Mouse (Mus musculus) ovary, postnatal 10 days (tissue): ENCODE results near the gene Gm20388.

Experiments
- DNase-seq: peaks from one replicate; pipeline ENCODE4 v3.0.0; 2022; ENCODE audit warnings: low spot score

Gene Gm20388

DNA sequence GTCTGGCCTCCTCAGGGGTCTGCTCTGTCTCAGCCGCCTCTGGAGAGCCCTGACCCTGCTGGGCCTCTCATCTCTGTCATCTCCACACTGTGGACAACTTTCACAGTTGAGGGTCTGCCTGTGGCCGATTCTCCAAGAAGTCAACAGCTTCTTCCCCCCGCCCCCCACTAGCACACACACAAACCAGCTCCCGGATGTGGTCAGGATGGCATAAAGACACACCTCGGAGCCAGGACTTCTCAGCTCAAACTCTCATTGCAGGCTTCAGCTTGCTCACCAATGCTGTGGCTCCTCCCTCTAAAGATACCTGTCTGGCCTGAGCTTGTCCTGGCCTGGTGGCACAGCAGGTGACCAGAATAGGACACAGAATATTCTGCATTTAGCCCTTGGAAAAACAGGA, 977.4 kb downstream of the Gm20388 start:
- no peak for DNase-seq

DNA sequence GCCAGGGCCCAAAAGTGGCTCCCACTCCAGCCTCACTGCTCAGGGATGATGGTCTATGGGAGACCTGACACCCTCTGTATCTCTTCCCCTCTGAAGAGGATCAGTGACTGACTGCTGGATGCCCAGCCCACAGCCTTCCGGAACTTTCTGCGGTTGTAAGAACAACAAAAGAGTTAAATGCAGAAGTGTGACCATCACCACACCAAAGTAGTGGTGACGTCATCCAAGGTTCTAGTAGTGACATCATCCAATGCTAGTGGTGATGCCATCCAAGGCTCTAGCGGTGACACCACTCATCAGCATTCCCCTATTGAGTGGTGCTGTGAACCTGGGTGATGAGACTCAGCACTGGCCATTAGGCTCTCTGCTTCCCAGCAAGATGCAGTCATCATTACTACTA, 978.5 kb downstream of the Gm20388 start:
- DNase-seq, result no peak

DNA sequence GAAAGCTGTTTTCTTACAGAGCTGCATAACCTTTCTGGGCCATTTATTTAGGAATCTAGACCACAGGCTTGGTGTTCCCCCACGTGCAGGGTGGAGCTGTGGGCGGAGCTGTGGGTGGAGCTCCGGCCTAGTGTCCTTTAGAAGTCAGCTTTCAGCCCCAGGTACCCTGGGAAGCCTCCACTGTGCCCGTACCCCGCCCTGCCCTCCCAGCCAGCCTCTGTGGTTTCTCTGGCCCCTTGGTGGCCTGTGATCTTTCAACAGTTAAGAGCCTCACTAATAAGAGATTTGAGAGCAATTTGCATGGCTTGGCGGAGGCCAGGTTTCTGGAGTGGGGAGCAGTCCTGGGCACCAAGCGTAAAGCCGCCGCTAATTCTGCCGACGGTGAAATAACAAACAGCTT, 979.4 kb downstream of the Gm20388 start:
- DNase-seq, result no peak

DNA sequence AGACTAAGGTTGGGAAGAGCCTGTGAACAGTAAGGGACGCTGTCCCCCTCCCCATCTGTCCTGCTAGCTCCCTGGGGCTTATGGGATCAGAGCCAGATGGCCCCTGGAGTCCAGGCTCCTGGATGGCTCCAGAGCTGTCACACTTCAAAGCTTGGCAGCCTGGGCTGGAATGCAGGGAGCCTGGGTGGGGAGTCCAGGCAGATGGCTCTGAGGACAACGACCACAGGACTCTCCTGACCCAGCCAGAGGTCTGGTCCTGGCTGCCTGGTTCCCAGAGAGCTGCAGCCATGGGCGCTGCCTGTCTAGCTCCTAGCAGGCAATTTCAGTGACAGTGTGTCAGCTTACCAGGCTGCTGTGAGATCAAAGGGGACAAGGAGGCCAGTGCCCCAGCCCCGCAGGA, 984.4 kb downstream of the Gm20388 start:
- DNase-seq, result no peak

DNA sequence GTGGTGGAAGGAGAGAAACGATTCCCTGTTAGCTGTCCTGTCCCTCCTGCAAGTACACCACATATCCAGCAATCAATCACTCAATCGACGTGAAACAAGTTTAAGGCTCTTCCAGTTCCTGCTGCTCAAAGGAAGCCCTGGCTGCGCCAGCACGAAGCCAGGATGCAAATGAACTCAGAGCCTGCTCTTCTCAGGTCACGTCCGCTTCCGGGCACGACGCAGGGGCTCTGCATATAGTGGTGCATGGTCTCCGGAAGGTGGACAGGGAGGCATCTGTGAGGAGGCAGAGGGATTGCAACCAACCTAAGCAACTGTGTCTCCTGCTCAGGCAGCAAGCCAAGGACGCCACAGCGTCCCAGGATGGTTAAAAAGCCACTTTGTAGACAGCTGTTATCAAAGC, 985.0 kb downstream of the Gm20388 start:
- no peak for DNase-seq

DNA sequence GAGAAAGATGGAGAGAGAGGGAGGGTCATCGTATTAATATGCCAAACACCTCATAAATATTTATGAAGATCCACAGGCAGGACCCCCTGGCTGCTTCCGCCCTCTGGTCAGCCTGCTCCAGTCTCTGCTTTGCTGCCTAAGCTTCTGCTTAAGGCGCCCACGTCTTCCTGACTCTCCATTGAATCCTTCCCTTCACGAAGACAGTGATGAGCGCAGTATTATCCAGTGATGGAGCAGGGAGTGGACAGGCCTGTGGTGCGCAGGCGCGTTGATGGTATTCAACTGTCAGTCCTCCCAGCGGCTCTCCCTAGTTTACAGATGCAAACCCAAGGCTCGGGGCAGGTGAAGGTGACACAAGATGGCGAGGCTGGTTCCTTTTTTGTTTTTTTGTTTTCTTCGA, 985.6 kb downstream of the Gm20388 start:
- no peak for DNase-seq

DNA sequence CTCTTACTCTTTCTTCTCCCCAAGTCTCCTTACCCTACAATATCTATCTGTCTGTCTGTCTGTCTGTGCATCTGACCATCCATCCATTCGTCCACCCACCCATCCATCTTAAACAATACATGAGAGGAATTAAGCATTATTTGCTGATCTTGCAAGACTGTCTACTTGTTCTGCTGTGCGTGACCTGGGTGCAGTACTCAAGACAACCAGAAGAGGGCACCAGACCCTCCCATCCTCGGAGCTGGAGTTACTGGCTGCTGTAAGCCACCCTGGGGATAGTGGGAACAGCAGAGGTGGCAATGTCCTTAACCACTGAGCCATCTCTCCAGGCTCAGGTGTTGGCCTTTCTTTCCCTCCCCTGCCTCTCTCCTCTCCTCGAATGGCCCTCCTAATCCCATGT, 987.4 kb downstream of the Gm20388 start:
- DNase-seq, result peak; percentile 13

DNA sequence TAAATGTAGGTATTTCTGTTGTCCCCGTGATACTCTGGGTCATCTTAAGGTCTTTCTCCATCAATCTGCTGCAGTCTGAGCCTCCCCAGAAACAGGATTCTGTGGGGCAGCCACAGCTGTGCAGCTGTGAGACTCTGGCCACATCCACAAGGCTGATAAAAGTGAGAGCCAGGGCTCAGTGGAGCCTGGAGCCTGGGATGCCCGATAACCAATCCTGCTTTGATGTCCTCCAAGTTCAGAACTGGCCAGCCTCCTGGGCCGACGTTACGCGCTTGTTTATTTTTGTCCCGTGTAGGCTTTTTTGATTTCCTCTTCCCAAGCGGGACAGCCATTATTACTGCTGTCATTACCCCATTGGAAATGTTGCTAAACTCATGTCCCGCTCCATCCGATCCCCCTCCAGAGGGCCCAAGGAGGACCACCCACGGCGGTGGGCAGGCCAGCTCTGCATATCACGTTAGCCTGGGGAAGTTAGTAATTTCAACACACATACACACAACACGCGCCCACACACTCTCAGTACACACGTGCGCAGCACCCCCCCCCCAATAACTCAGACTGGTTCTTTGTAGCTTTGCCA, 988.3 kb downstream of the Gm20388 start:
- DNase-seq, result no peak

DNA sequence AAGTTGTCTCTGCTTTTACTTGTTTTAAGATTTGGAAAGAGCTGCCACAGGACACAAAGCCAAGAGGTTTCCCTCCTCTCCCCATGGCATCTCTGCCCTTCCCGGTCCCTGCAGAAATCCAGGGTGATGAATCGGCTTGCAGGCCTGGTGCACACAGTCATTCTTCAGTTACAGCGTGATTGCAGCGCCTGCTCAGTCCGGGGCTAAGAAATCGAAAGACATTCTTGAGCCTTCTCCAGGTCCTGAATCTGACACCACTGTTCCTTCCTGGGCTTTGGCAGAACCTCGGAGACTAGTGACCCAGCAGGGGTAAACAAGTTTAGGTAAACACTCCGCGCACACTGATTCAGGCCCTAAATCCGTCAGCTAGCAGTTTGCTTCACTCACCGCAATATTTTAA, 991.7 kb downstream of the Gm20388 start:
- no peak for DNase-seq

DNA sequence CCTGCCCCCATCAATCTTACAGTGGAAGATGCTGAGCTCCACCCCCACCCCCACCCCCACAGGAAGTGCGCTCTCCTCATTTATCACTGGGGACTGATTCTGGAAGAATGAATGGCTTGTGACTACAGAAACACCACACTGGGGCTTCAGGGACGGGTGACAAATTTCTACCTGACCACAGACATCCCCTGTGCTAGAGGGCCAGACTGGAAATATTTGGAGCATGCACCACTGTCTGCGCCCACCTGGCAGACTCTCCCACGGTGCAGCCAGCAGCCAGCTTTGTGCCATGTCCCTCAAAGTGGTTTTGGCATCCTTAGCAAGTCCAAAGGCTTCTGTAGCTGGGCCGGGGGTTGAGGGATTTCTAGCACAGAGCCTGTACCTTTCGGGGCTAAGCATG, 997.0 kb downstream of the Gm20388 start:
- DNase-seq, result no peak

DNA sequence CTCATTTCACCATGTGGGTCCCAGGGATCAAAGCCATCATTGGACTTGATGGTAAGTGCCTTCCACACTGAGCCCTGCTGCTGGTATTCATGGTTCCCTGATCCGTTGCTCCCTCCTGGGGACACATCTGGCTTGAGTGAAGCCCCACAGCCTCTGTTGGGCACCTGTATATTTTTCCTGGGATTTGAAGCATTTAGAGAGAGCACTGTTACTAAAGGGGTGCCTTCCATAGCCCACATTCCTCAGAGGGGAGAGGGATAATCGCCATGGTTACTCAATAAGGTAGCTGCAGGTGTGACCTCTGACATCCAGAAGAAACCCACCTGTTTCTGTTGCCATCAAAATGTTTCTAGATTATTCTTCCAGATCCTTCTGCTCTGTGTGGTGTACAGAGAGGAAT, 1000.3 kb downstream of the Gm20388 start:
- no peak for DNase-seq

DNA sequence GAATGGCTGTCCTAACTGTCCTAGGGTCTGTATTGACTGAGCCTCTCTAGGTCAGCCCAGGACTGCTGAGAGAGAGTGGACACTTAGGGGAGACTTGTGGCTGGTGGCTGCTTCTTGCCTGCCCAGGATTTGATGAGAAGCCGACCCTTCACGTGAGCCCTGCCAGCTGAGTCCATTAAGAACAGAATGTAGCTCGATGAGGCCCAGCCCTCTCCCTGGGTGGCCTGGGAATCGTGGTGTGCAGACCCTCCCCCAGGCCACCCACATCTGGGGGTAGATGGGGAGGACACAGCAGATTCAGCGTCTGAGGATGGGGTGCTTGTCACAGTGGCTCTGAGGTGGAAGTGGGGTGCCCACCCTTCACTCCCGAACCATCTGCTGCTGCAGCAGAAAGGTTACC, 1001.8 kb downstream of the Gm20388 start:
- DNase-seq, result no peak

DNA sequence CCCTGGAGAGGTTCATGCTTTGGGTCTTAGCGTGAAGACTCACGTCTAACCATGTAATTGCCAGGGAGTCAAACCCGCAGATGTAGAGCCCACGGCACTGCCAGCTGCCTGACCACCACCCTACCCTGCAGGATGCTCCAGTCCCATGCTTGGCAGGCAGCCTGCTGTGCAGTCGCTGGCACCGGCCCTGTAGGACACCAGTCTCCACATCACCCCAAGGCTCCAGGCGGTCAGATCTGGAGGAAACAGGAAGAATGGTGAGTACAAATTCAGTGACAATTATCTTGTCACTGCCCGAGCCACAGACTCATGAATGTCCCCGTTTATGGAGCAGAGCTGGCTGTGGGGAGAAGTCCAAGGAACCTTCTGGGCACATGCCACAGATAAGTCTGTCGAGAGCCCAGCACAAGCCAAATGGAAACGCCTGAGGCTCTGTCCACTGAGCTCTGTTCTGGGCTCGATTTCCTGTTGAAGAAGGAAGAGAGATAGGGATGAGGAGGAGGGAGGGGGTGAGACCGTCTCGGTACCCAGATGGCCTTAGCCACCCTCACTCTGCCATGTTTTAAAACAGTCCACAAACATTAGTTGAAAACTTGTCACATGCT, 1006.3 kb downstream of the Gm20388 start:
- no peak for DNase-seq

DNA sequence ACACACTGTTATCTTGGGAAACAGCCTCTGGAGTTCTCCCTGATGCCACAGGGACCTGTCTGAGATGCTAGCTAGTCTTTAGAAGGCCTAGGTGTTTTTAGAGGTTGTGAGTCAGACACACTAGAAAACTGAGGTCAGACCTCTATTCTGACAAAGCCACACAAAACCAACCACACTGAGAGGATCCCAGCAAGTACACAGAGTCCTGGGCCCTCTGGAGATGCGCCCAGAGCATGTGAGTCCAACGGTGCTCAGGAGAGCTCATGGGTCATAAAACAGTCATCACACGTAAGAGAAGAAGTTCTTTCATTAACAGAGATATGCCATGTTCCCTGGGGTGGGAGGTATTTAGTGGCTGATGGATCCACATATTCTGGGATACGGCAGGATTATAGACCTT, 1009.9 kb downstream of the Gm20388 start:
- DNase-seq, result no peak

DNA sequence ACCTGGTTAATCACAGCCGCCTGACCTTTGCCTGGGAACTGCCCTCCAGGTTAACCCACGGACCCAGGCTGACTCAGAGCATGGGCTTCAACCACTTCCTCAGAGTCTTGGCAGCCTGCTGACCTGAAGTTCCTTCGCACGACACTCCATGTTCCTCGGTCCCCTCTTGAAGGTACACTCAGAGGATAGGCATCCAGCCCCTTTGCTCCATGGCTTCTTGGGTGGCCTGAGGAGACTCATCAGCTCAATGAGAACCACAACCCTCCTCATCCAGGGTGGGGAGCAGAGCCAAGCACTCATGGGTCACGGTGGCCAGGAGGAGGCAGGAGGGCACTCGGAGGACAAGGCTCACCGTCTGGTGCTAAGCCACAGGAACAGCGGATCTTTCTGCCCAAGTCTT, 1015.6 kb downstream of the Gm20388 start:
- no peak for DNase-seq

DNA sequence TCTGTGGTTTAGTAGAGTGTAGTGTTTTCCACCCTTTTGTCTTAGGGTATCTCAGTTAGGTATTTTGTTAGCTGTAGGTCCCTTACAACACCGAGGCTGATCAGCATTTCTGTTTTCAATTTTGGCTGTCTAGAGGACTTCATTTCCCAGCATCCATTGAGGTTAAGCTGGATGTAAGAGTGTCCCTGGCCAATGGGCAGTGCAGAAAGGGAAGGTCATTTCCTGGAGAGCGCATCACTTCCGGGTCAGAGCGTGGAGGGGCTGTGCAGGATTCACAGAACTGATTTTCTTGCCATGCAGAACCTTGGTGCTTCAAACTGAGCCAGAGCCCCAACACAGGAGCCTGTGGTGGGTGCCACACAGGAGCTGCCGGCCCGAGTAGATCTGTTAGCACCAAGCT, 1017.4 kb downstream of the Gm20388 start:
- no peak for DNase-seq

DNA sequence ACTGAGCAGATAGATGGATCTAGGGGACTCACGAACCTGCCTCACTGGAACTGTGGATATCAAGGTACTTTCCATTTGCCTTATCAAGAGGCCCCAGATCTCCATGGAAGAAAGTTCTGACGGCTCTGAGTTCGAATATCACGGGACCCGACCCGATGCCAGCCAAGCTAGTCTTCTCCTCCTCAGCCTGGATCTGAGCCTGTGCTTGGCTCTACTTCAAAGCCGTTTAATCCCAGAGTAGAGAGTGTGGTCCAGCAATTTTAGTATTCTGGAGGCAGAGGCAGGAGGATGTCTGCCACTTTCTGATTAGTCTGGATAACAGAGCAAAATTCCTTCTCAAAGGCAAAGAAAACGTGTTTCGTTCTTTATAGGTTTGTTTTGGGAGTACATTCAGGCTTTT, 1024.0 kb downstream of the Gm20388 start:
- DNase-seq, result no peak

DNA sequence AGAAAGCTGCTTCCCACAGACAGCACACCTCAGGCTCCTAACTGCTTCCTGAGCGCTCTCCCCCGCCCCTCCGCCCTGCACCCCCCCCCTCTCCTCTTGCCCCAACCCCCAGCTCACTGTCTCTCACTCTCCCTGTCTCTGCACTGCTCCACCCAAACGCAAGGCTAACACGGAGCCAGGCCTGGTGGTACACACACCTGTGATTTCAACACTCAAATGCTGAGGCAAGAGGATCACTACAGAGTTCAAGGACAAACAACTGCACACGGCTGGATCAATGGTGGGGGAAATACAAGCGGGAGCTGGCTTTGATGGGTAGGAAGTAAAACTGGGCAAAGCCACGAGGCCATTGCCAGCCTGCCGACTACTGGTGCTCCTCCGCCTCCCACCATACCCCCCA, 1026.0 kb downstream of the Gm20388 start:
- no peak for DNase-seq

DNA sequence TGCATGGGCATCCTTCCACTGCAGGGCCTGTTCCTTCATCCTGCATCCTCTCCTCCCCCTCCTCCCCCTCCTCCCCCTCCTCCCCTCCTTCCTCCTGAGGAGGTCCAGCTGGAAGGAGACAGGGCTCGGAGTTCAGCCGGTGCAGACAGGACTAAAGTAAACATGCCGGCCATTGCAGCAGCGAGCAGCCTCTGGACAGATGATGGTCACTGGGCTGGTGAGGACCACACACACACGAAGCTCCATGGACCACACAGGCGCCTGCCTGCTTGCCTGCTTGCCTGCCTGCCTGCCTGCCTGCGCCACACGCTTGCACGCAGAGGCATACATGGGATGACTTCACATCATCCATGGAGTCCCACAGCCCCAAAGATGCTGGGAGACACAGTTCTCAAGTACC, 1026.8 kb downstream of the Gm20388 start:
- no peak for DNase-seq

DNA sequence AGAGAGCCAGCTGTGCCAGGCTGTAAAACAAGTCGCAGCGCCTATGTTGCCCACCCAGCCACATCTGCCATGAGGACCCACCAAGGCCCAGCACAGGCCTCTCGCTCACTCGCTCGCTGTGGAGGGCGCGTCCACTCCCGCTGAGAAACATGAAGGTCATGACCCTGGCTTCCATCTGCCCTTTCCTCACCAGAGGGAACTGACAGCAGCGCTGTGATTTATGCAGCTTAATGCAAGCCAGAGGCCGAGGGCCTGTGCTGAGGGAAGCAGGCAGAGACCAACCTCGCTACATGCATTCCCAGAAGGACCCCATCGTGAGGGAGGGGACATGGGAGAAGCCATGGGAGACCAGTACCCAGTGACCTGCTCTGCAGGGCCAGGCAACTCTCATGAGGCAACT, 1029.6 kb downstream of the Gm20388 start:
- no peak for DNase-seq

DNA sequence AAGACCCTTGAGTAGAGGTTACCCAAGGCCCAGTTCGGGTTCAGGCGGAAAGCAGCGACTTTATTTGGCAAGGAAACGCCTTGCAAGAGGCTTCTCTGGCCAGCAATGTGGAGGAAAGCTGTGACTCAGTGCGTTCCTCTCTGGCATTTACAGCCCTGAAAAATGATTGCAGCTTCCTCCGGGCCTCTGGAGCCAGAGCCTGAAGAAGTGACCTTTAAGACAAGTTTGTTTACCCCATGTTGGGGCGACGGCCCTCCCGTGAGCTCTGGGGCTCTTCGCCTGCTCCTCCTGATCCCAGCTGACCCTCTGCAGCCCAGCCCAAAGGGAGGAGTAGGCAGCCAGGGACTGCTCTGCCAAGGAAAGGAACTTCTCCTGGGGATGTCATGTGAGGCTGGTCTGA, 1036.6 kb downstream of the Gm20388 start:
- DNase-seq, result no peak

DNA sequence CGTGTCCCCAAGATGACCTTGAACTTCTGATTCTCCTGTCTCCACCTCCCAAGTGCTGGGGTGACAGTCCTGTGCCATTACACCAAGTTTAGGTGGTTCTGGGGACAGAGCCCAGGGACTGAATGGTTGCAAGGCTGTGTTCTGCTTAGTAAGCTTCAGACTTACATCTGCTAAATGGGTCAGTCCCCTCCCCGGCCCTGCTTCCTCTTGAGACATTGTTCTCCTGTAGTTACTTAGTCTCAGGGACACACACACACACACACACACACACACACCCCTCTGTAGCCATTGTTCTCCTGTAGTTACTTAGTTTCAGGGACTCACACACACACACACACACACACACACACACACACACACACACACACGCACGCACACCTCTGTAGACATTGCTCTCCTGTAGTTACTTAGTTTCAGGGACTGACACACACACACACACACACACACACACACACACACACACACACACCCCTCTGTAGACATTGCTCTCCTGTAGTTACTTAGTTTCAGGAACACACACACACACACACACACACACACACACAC, 1037.5 kb downstream of the Gm20388 start:
- no peak for DNase-seq

DNA sequence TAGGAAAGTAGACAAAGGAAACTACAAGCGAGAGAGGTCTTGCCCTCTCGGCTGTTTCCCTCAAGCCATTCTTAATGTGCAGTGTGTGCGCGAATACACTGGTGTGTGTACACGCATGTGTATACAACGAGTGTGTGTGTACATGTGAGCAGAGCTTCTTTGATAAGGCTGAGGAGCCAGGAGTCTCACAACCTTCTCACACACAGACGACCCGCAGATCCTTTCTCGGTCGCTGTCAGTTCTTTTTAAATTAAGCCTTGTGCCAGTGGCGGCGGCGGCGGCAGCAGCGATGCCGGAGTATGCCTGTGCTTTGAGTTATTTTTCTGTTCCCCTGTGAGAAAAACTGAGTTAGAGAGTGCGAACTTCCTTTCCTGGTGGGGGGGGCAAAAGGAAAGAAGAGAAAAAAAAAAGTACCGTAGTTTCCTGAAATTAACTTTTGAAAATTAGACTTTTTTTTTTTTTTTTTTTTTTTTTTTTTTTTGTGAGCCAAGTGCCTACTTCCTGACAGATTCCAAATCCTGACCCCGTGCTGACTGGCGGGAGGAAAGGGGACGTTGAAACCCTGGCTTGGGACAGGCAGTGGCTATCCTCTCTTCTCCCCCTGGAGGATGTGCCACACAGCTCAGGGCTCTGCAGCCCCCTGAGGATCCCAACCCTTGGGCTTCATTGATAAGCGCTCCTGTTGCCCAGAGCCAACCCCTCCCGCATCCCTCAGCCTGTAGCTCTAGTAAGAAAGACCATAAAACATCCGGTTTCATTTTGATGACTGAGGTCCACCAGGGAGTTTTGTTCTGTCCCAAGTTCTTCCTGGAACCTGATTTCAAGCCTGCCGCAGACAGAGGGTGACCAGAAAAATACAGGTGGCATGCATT, 1038.2 kb downstream of the Gm20388 start:
- DNase-seq, result no peak
